Mouse (Mus musculus) midbrain, embryonic 15.5 days (tissue): ENCODE measurements at regions not wholly inside any gene's neighbourhood (a gene's known extent, or its start where the extent isn't known, plus 50 kb on each side); places are given as distances from the start of the nearest gene placed in this dataset.

Source experiments
- ATAC-seq: fragments of 200-750 bp; cut with Nextera tagmentation; replicated peaks from 2 replicates; pipeline ENCODE4 v1.8.0; 2017; ENCODE audit warnings: moderate TSS enrichment
- H3K27ac ChIP-seq: fragments of 300-500 bp; sonication (generic); 2 replicates; pipeline ENCODE4 v1.5.1; 2015; ENCODE audit warnings: mild to moderate bottlenecking, inconsistent platforms
- H3K27me3 ChIP-seq: fragments of 300-500 bp; sonication (generic); replicated peaks from 2 replicates; pipeline ENCODE4 v1.6.1; 2015; ENCODE audit warnings: inconsistent platforms
- H3K36me3 ChIP-seq: fragments of 300-500 bp; sonication (generic); replicated peaks from 2 replicates; pipeline ENCODE4 v1.6.1; 2015; ENCODE audit warnings: inconsistent platforms
- H3K4me1 ChIP-seq: fragments of 300-500 bp; sonication (generic); 2 replicates; pipeline ENCODE4 v1.6.1; 2015; ENCODE audit warnings: inconsistent platforms
- H3K4me2 ChIP-seq: fragments of 300-500 bp; sonication (generic); 2 replicates; pipeline ENCODE4 v1.6.1; 2015; ENCODE audit warnings: inconsistent platforms, mild to moderate bottlenecking, moderate library complexity
- H3K4me3 ChIP-seq: fragments of 300-500 bp; sonication (generic); 2 replicates; pipeline ENCODE4 v1.5.1; 2015; ENCODE audit warnings: mild to moderate bottlenecking, inconsistent platforms
- H3K9ac ChIP-seq: fragments of 300-500 bp; sonication (generic); 2 replicates; pipeline ENCODE4 v1.6.1; 2015; ENCODE audit warnings: mild to moderate bottlenecking, inconsistent platforms
- H3K9me3 ChIP-seq: fragments of 300-500 bp; sonication (generic); 2 replicates; pipeline ENCODE4 v1.6.1; 2016; ENCODE audit warnings: inconsistent platforms
- WGBS: fragments of 180-500 bp; shearing (Covaris S2); methylation state at CpG from one replicate; pipeline ENCODE4 v1.1.7; 2015; ENCODE audit warnings: mixed read lengths; 5-methylcytosine and 5-hydroxymethylcytosine counted together

GRCm38 (mm10) chr9:32923925-32924324 lies 287.9 kb downstream of the Ets1 start:
- H3K4me2 ChIP-seq, result no peak overlapping the region
- no peaks in the 10 kb centered on the region for H3K9me3 ChIP-seq
- ATAC-seq, result no peak
- no peak overlapping the region for H3K4me3 ChIP-seq
- no peaks in the 10 kb centered on the region for H3K4me1 ChIP-seq
- no peak overlapping the region for H3K27ac ChIP-seq
- no peak overlapping the region for H3K9ac ChIP-seq
- no peaks in the 10 kb centered on the region for H3K27me3 ChIP-seq
- H3K36me3 ChIP-seq, result no peaks in the 10 kb centered on the region

- ATAC-seq, result no peak
- 94% methylated on average over 7 of the region's 7 CpGs for WGBS
Observed at GRCm38 (mm10) chr9:32924333-32924886, 288.4 kb downstream of the Ets1 start.

GRCm38 (mm10) chr9:32925036-32925435 lies 289.0 kb downstream of the Ets1 start:
- Histone ChIP-seq H3K4me3 (no peak overlapping the region), H3K27ac (no peak overlapping the region), H3K9ac (no peak overlapping the region), H3K4me2 (no peak overlapping the region), H3K36me3 (no peaks in the 10 kb centered on the region), H3K4me1 (no peaks in the 10 kb centered on the region), H3K9me3 (no peaks in the 10 kb centered on the region), H3K27me3 (no peaks in the 10 kb centered on the region)
- WGBS, result 89% methylated on average over 6 of the region's 6 CpGs
- no peak for ATAC-seq

More at GRCm38 (mm10) chr9:32924333-32924886, 288.4 kb downstream of the Ets1 start:
- Histone ChIP-seq H3K9ac (no peak overlapping the region), H3K4me3 (no peak overlapping the region), H3K4me1 (no peaks in the 10 kb centered on the region), H3K4me2 (no peak overlapping the region), H3K9me3 (no peaks in the 10 kb centered on the region), H3K36me3 (no peaks in the 10 kb centered on the region), H3K27ac (no peak overlapping the region), H3K27me3 (no peaks in the 10 kb centered on the region)

GRCm38 (mm10) chr9:32925720-32926595 lies 289.9 kb downstream of the Ets1 start:
- no peaks in the 10 kb centered on the region for H3K9me3 ChIP-seq
- 86% methylated on average over 12 of the region's 12 CpGs for WGBS

GRCm38 (mm10) chr9:32927656-32928055 lies 291.6 kb downstream of the Ets1 start:
- Histone ChIP-seq H3K36me3 (no peaks in the 10 kb centered on the region), H3K27ac (no peak overlapping the region), H3K27me3 (no peaks in the 10 kb centered on the region), H3K9ac (no peak overlapping the region), H3K9me3 (no peaks in the 10 kb centered on the region), H3K4me2 (no peak overlapping the region), H3K4me3 (no peak overlapping the region), H3K4me1 (no peaks in the 10 kb centered on the region)
- no peak for ATAC-seq
- 95% methylated on average over 1 of the region's 1 CpGs for WGBS

More at GRCm38 (mm10) chr9:32925720-32926595, 289.9 kb downstream of the Ets1 start:
- Histone ChIP-seq H3K4me3 (no peak overlapping the region), H3K4me2 (no peak overlapping the region), H3K9ac (no peak overlapping the region), H3K36me3 (no peaks in the 10 kb centered on the region), H3K27ac (no peak overlapping the region), H3K4me1 (no peaks in the 10 kb centered on the region), H3K27me3 (no peaks in the 10 kb centered on the region)
- ATAC-seq, result no peak

GRCm38 (mm10) chr9:32928289-32929000 lies 292.4 kb downstream of the Ets1 start:
- Histone ChIP-seq H3K27me3 (no peaks in the 10 kb centered on the region), H3K4me1 (no peaks in the 10 kb centered on the region), H3K4me2 (no peak overlapping the region), H3K4me3 (no peak overlapping the region), H3K9me3 (no peaks in the 10 kb centered on the region), H3K27ac (no peak overlapping the region), H3K36me3 (no peaks in the 10 kb centered on the region), H3K9ac (no peak overlapping the region)
- WGBS, result 93% methylated on average over 8 of the region's 8 CpGs
- no peak for ATAC-seq

- no peak for ATAC-seq
- Histone ChIP-seq H3K27me3 (no peaks in the 10 kb centered on the region), H3K27ac (no peak overlapping the region), H3K36me3 (no peaks in the 10 kb centered on the region), H3K4me1 (no peaks in the 10 kb centered on the region), H3K4me3 (no peak overlapping the region), H3K9ac (no peak overlapping the region), H3K9me3 (no peaks in the 10 kb centered on the region), H3K4me2 (no peak overlapping the region)
- 97% methylated on average over 1 of the region's 1 CpGs for WGBS
Observed at GRCm38 (mm10) chr9:32929331-32929730, 293.3 kb downstream of the Ets1 start.

- no peaks in the 10 kb centered on the region for H3K27me3 ChIP-seq
- no peaks in the 10 kb centered on the region for H3K9me3 ChIP-seq
- H3K27ac ChIP-seq, result no peak overlapping the region
- no peaks in the 10 kb centered on the region for H3K36me3 ChIP-seq
- no peak for ATAC-seq
- 94% methylated on average over 3 of the region's 3 CpGs for WGBS
- no peak overlapping the region for H3K4me3 ChIP-seq
- H3K4me2 ChIP-seq, result no peak overlapping the region
- H3K9ac ChIP-seq, result no peak overlapping the region
- no peaks in the 10 kb centered on the region for H3K4me1 ChIP-seq
Observed at GRCm38 (mm10) chr9:32929826-32930225, 293.8 kb downstream of the Ets1 start.

GRCm38 (mm10) chr9:32931266-32932005 lies 295.4 kb downstream of the Ets1 start:
- no peaks in the 10 kb centered on the region for H3K4me1 ChIP-seq
- no peak overlapping the region for H3K9ac ChIP-seq
- no peaks in the 10 kb centered on the region for H3K9me3 ChIP-seq
- no peaks in the 10 kb centered on the region for H3K36me3 ChIP-seq
- H3K4me3 ChIP-seq, result no peak overlapping the region
- no peak overlapping the region for H3K27ac ChIP-seq
- H3K4me2 ChIP-seq, result no peak overlapping the region
- no peaks in the 10 kb centered on the region for H3K27me3 ChIP-seq
- ATAC-seq, result no peak
- WGBS, result 73% methylated on average over 10 of the region's 10 CpGs

- no peaks in the 10 kb centered on the region; the same call in 1 of the 2 replicates for H3K27me3 ChIP-seq
- H3K9ac ChIP-seq, result no peak overlapping the region
- 74% methylated on average over 7 of the region's 7 CpGs for WGBS
- no peak for ATAC-seq
- H3K36me3 ChIP-seq, result no peaks in the 10 kb centered on the region
- H3K4me2 ChIP-seq, result no peak overlapping the region
- H3K27ac ChIP-seq, result no peak overlapping the region
- H3K4me1 ChIP-seq, result no peaks in the 10 kb centered on the region
- H3K4me3 ChIP-seq, result no peak overlapping the region
- H3K9me3 ChIP-seq, result no peaks in the 10 kb centered on the region
Observed at GRCm38 (mm10) chr9:32933237-32934071, 297.4 kb downstream of the Ets1 start.

- H3K4me3 ChIP-seq, result no peak overlapping the region
- H3K4me1 ChIP-seq, result no peaks in the 10 kb centered on the region
- no peak overlapping the region for H3K9ac ChIP-seq
- no peak for ATAC-seq
- no peaks in the 10 kb centered on the region for H3K9me3 ChIP-seq
- no peaks in the 10 kb centered on the region; the same call in 1 of the 2 replicates for H3K27me3 ChIP-seq
- no peak overlapping the region for H3K27ac ChIP-seq
- no peak overlapping the region for H3K4me2 ChIP-seq
- WGBS, result 80% methylated on average over 1 of the region's 1 CpGs
- H3K36me3 ChIP-seq, result no peaks in the 10 kb centered on the region
Observed at GRCm38 (mm10) chr9:32934436-32934835, 298.4 kb downstream of the Ets1 start.
